Mouse (Mus musculus) olfactory bulb, adult 2 months (tissue): ENCODE measurements at regions not wholly inside any gene's neighbourhood (a gene's known extent, or its start where the extent isn't known, plus 50 kb on each side); places are given as distances from the start of the nearest gene placed in this dataset.

Experiments used
- CTCF ChIP-seq: fragments of 200-500 bp; IDR thresholded peaks from 2 replicates; pipeline ENCODE4 v1.5.1; 2012; ENCODE audit warnings: low read depth, mild to moderate bottlenecking, low read length, moderate library complexity; ENCODE audit not compliant: insufficient read depth
- POLR2A ChIP-seq: fragments of 200-500 bp; IDR thresholded peaks from 2 replicates; pipeline ENCODE4 v1.6.1; 2012; ENCODE audit warnings: mild to moderate bottlenecking, low read depth, low read length, moderate library complexity; ENCODE audit not compliant: insufficient read depth

DNA sequence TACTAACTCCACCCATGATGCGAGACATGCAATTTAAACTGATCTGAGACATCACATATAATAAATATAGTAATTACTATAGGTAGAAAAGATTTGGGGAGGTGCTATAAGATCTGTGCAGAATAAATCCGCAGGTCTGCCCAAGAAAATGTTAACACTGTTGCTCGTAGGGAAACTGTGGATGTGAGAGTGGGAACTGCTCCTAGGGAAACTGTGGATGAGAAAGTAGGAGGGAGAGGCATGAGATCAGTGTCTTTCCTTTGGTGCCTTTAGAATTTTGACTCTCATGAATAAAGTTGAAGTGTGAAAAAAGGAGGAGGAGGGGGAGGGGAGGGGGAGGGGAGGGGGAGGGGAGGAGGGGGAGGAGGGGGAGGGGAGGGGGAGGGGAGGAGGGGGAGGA lies 87.3 kb upstream of the Tmem215 start:
- TF ChIP-seq POLR2A (no peak), CTCF (no peak)
